Mouse (Mus musculus) stomach, postnatal 0 days (tissue): ENCODE data around the gene Zfp513. TPM values are rescaled to one million over a fixed set of nuclear protein-coding genes. Genes with fewer than 3 reads are reported as not detected.

ENCODE experiments used
- ATAC-seq: fragments of 200-750 bp; cut with Nextera tagmentation; 2 replicates; pipeline ENCODE4 v1.8.0; 2017; ENCODE audit not compliant: low FRiP score, low TSS enrichment
- DNase-seq: peaks from one replicate; pipeline ENCODE4 v3.0.0-alpha.2; 2016; ENCODE audit warnings: low spot score
- H3K27ac ChIP-seq: fragments of 300-500 bp; sonication (generic); replicated peaks from 2 replicates; pipeline ENCODE4 v1.5.1; 2014; ENCODE audit warnings: mild to moderate bottlenecking, control low read depth
- H3K27me3 ChIP-seq: fragments of 300-500 bp; sonication (generic); 2 replicates; pipeline ENCODE4 v1.6.1; 2014; ENCODE audit warnings: low read length; ENCODE audit not compliant: control insufficient read depth, insufficient read depth
- H3K36me3 ChIP-seq: fragments of 300-500 bp; sonication (generic); 2 replicates; pipeline ENCODE4 v1.6.1; 2014; ENCODE audit warnings: low read length, mixed read lengths; ENCODE audit not compliant: control insufficient read depth, insufficient read depth
- H3K4me1 ChIP-seq: fragments of 300-500 bp; sonication (generic); replicated peaks from 2 replicates; pipeline ENCODE4 v1.6.1; 2014; ENCODE audit warnings: antibody characterized with exemption; ENCODE audit not compliant: control insufficient read depth, insufficient read depth
- H3K4me2 ChIP-seq: fragments of 300-500 bp; sonication (generic); replicated peaks from 2 replicates; pipeline ENCODE4 v1.6.1; 2014; ENCODE audit warnings: low read depth, mild to moderate bottlenecking, control low read depth, moderate library complexity
- H3K4me3 ChIP-seq: fragments of 300-500 bp; sonication (generic); 2 replicates; pipeline ENCODE4 v1.5.1; 2014; ENCODE audit warnings: low read depth, low read length, control low read depth
- H3K9ac ChIP-seq: fragments of 300-500 bp; sonication (generic); 2 replicates; pipeline ENCODE4 v1.6.1; 2014; ENCODE audit warnings: mild to moderate bottlenecking, low read length, control low read depth, mixed read lengths
- H3K9me3 ChIP-seq: fragments of 300-500 bp; sonication (generic); 2 replicates; pipeline ENCODE4 v1.6.1; 2016; ENCODE audit warnings: low read length; ENCODE audit not compliant: control insufficient read depth
- CTCF ChIP-seq: IDR thresholded peaks from 2 replicates; pipeline ENCODE4 v1.5.1; 2016; ENCODE audit warnings: antibody characterized with exemption, low read depth, mild to moderate bottlenecking, moderate library complexity
- EP300 ChIP-seq: optimal IDR thresholded peaks from 2 replicates; pipeline ENCODE3; 2016; ENCODE audit warnings: antibody characterized with exemption
- WGBS: fragments of 180-500 bp; shearing (Covaris S2); extraction: QIAGEN DNeasy Blood & Tissue Kit; methylation state at CpG from one replicate; pipeline ENCODE4 v1.1.7; 2014; 5-methylcytosine and 5-hydroxymethylcytosine counted together
- polyA plus RNA-seq: library from polyadenylated mRNA; unstranded; fragments of >200 nt; fragmentation: Nextera tagmentation; extraction: Ambion mirVana; gene quantifications from 2 replicates; pipeline ENCODE4 v1.2.1, GENCODE M21; 2015

Zfp513 gene
- 4.8 and 5.3 TPM in 2 replicates for polyA plus RNA-seq

- peak within 1 kb of the TSS; percentile 85 for H3K9ac ChIP-seq
- no peaks in the 10 kb centered on the region for H3K27me3 ChIP-seq
- H3K4me1 ChIP-seq = no peaks in the 10 kb centered on the region
- H3K9me3 ChIP-seq = peaks cover 5% of the 10 kb centered on the region
- DNase-seq (peak; percentile 96), ATAC-seq (peak; percentile 97)
- peaks cover 36% of the 10 kb centered on the region for H3K36me3 ChIP-seq
- H3K27ac ChIP-seq = peak within 1 kb of the TSS; percentile 92
- TF ChIP-seq EP300 (peak; percentile 84), CTCF (no peak)
- H3K4me3 ChIP-seq = peak within 1 kb of the TSS; percentile 76
- WGBS = under 1% methylated on average over 52 of the region's 53 CpGs
- peak within 1 kb of the TSS; percentile 85 for H3K4me2 ChIP-seq
These were observed at the start of gene Zfp513 for GRCm38 (mm10) chr5:31201742-31202590. Zfp513 (minus strand) TSS chr5:31202303.

GRCm38 (mm10) chr5:31251541-31252101 lies 49.5 kb upstream of the Zfp513 start, which contains the start of gene Krtcap3:
Krtcap3 (plus strand) TSS chr5:31251691.
- Histone ChIP-seq H3K9ac (peak within 1 kb of the TSS; percentile 48), H3K4me3 (peak within 1 kb of the TSS; percentile 41), H3K27ac (peak within 1 kb of the TSS; percentile 84), H3K27me3 (no peaks in the 10 kb centered on the region), H3K9me3 (no peaks in the 10 kb centered on the region), H3K4me2 (peak within 1 kb of the TSS; percentile 54), H3K36me3 (peaks cover 32% of the 10 kb centered on the region), H3K4me1 (no peaks in the 10 kb centered on the region)
- ATAC-seq = peak; percentile 94
- peak; percentile 18 for TF ChIP-seq EP300
- TF ChIP-seq CTCF = peak; percentile 20
- WGBS = 21% methylated on average over 38 of the region's 47 CpGs
- peak; percentile 93 for DNase-seq

- Histone ChIP-seq H3K4me3 (no peak overlapping the region), H3K4me1 (no peaks in the 10 kb centered on the region), H3K4me2 (no peak overlapping the region), H3K9ac (no peak overlapping the region), H3K36me3 (peaks cover 38% of the 10 kb centered on the region), H3K27me3 (no peaks in the 10 kb centered on the region), H3K9me3 (no peaks in the 10 kb centered on the region), H3K27ac (no peak overlapping the region)
- no peak for ATAC-seq
- no peak for DNase-seq
- 60% methylated on average over 4 of the region's 4 CpGs for WGBS
- TF ChIP-seq CTCF (no peak), EP300 (no peak)
These were observed 48.6 kb upstream of the Zfp513 start for GRCm38 (mm10) chr5:31250716-31251115.

GRCm38 (mm10) chr5:31242191-31242590 lies 40.1 kb upstream of the Zfp513 start:
- 19% methylated on average over 10 of the region's 10 CpGs for WGBS
- H3K27me3 ChIP-seq = no peaks in the 10 kb centered on the region
- peak overlapping the region; percentile 96 for H3K4me3 ChIP-seq
- DNase-seq (no peak), ATAC-seq (no peak)
- peaks cover 22% of the 10 kb centered on the region for H3K36me3 ChIP-seq
- TF ChIP-seq CTCF = no peak
- no peak for TF ChIP-seq EP300
- peak overlapping the region; percentile 99 for H3K9ac ChIP-seq
- no peak overlapping the region for H3K27ac ChIP-seq
- H3K4me2 ChIP-seq = peak overlapping the region; percentile 66
- no peaks in the 10 kb centered on the region for H3K9me3 ChIP-seq
- H3K4me1 ChIP-seq = 0 out of 2 replicates have a peak, but pooled peaks cover 2% of the 10 kb centered on the region

- under 1% methylated on average over 13 of the region's 13 CpGs for WGBS
- H3K27ac ChIP-seq = peak overlapping the region; percentile 99
- H3K9me3 ChIP-seq = no peaks in the 10 kb centered on the region
- H3K27me3 ChIP-seq = no peaks in the 10 kb centered on the region
- DNase-seq (no peak), ATAC-seq (no peak)
- H3K4me3 ChIP-seq = peak overlapping the region; percentile 96
- H3K4me1 ChIP-seq = 0 out of 2 replicates have a peak, but pooled peaks cover 2% of the 10 kb centered on the region
- peaks cover 21% of the 10 kb centered on the region for H3K36me3 ChIP-seq
- peak overlapping the region; percentile 99 for H3K9ac ChIP-seq
- H3K4me2 ChIP-seq = peak overlapping the region; percentile 66
- TF ChIP-seq CTCF = no peak
- TF ChIP-seq EP300 = no peak
These were observed 39.5 kb upstream of the Zfp513 start for GRCm38 (mm10) chr5:31241522-31242034.
